Mouse (Mus musculus): ENCODE data around the gene Ino80e.

- no peak for TF ChIP-seq POLR2A (IDR thresholded peaks at IDR 0.05; ENCODE audit: insufficient read length, low read depth)
- TF ChIP-seq MAX (IDR thresholded peaks at IDR 0.05; ENCODE audit: low read depth) = no peak
- TF ChIP-seq MYOD1 (IDR thresholded peaks at IDR 0.05; ENCODE audit: control insufficient read depth in 1 of 3, insufficient read length in 2 of 3, low read depth in 2 of 3) = no peak
These were observed 16.7 kb downstream of the Ino80e start for GRCm38 (mm10) chr7:126845516-126845915.
